Mouse (Mus musculus) myocyte (in vitro differentiated cells): Measurements from ENCODE around the gene Tmem232.

Experiments
- CEBPB ChIP-seq: IDR thresholded peaks from 2 replicates; pipeline ENCODE4 v1.6.1; 2011; ENCODE audit warnings: mild to moderate bottlenecking, moderate library complexity; ENCODE audit not compliant: poor library complexity, insufficient read depth, severe bottlenecking
- E2F4 ChIP-seq: IDR thresholded peaks from one replicate; pipeline ENCODE4 v1.6.1; 2011; ENCODE audit warnings: mild to moderate bottlenecking, control low read depth, moderate library complexity; ENCODE audit not compliant: insufficient read depth
- MAX ChIP-seq: IDR thresholded peaks from one replicate; pipeline ENCODE4 v1.6.1; 2011; ENCODE audit warnings: low read depth, mild to moderate bottlenecking, control low read depth
- MYOD1 ChIP-seq, 3 experiments: IDR thresholded peaks; one replicate each; pipeline ENCODE4 v1.6.1; 2011; ENCODE audit warnings: control low read depth in 2 of 3, low read depth in 2 of 3, mild to moderate bottlenecking in 2 of 3, moderate library complexity in 1 of 3; ENCODE audit not compliant: insufficient read length in 2 of 3, control insufficient read depth in 1 of 3
- MYOG ChIP-seq, 3 experiments: IDR thresholded peaks; one replicate each; pipeline ENCODE4 v1.6.1; 2011; ENCODE audit warnings: control low read depth in 2 of 3, low read depth in 2 of 3, mild to moderate bottlenecking in 2 of 3; ENCODE audit not compliant: insufficient read length in 2 of 3, control insufficient read depth in 1 of 3, insufficient read depth in 1 of 3
- POLR2A ChIP-seq: IDR thresholded peaks from one replicate; pipeline ENCODE4 v1.6.1; 2011; ENCODE audit warnings: low read depth, mild to moderate bottlenecking, control low read depth, moderate library complexity; ENCODE audit not compliant: insufficient read length
- POLR2AphosphoS2 ChIP-seq: IDR thresholded peaks from one replicate; pipeline ENCODE4 v1.6.1; 2011; ENCODE audit warnings: low read depth, control low read depth; ENCODE audit not compliant: insufficient read length
- REST ChIP-seq: IDR thresholded peaks from one replicate; pipeline ENCODE4 v1.6.1; 2011; ENCODE audit warnings: mild to moderate bottlenecking, control low read depth, moderate library complexity; ENCODE audit not compliant: insufficient read depth, insufficient read length
- TCF12 ChIP-seq: IDR thresholded peaks from one replicate; pipeline ENCODE4 v1.6.1; 2011; ENCODE audit warnings: mild to moderate bottlenecking, control low read depth; ENCODE audit not compliant: poor library complexity, insufficient read depth, severe bottlenecking
- TCF3 ChIP-seq: IDR thresholded peaks from one replicate; pipeline ENCODE4 v1.6.1; 2011; ENCODE audit warnings: low read depth, control low read depth; ENCODE audit not compliant: insufficient read length
- USF1 ChIP-seq: IDR thresholded peaks from one replicate; pipeline ENCODE4 v1.6.1; 2011; ENCODE audit warnings: low read depth, mild to moderate bottlenecking, control low read depth, moderate library complexity

- TF ChIP-seq POLR2A (no peak), TCF12 (no peak), MYOD1 (IDR thresholded peaks at IDR 0.05; ENCODE audit: control insufficient read depth in 1 of 3, insufficient read length in 2 of 3, low read depth in 2 of 3) (no peak), E2F4 (no peak), USF1 (no peak), REST (no peak), POLR2AphosphoS2 (no peak), CEBPB (no peak), TCF3 (no peak), MAX (no peak), MYOG (IDR thresholded peaks at IDR 0.05; ENCODE audit: control insufficient read depth in 1 of 3, insufficient read depth in 1 of 3, insufficient read length in 2 of 3, low read depth in 2 of 3) (no peak)
Observed at GRCm38 (mm10) chr17:65557212-65557611, 16.6 kb upstream of the Tmem232 start.
